Mouse (Mus musculus): Measurements from ENCODE around the gene AC161166.1. TPM values are rescaled to one million over a fixed set of nuclear protein-coding genes. Genes with fewer than 3 reads are reported as not detected.
A peak's percentile ranks its signal among the peaks of the same experiment; 100 is the strongest.

The AC161166.1 gene
- total RNA-seq (2021): not detected

DNA sequence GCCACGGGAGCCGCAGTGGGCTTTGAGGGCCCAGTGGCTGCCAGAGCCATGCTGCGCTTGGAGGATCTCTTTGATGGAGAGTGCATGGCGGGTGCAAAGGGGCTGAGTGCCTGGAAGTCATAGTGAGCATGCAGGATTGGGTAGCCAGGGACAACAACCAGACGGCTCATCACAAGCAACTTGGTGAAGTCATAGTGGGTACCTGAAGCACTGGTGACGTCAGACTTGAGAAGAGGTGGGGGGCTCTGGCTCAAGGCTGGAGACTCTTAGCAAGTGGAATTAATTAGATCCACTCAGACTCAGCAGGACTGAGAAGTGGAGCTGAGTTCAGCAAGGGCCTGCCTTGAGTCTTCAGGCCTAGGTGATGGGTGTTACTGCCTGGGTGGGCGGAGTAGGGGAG lies at the start of gene AC161166.1:
AC161166.1 (minus strand) TSS at position 101 of the 400 bp plus-strand sequence.
- intact Hi-C loops (cut with DNase I): loop anchor here (5.0 kb wide), 1 partner anchor 35 kb away; no protein-coding TSS in a partner anchor
- no peak for DNase-seq (ENCODE audit: extremely low spot score in 1 of 2, low spot score in 2 of 2)

DNA sequence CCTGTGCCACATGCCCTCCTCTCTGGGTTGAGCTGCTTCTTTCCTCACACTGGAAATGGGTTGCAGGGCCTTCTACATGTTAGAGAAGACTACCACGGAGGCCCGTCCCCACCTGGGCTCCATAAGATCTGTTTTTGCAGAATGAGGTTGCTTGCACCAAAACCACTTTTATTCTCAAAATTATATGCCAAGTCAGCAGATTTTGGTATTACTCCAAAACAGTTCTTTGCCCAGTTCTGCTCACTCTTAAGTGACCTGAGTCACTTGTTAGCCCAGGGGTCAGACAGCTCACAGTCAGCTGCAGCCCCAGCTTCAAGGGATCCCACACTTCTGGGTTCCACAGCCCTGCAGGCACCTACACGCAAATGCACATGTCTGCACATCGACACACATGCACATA lies 49.2 kb upstream of the AC161166.1 start:
- intact Hi-C loops (cut with DNase I): no loop called here
- DNase-seq (ENCODE audit: extremely low spot score in 1 of 2, low spot score in 2 of 2): no peak

DNA sequence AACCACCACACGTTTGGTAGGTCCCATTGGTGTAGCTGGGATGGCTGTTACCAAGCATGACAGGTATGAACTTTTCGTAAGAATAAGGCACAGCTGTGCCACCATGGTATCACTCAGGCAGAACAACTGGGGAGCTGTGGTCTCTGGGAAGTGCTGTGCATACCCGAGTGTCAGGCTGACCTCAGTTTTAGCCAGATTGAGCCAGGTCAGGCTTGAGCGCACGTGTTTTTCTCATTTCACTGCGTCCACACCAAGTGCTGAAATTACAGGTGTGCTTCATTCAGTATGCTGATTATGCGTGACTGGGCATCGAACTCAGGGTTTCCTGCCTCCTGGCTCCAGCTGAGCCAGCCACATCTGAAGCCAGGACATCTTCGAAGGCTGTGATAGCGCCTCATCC lies 43.5 kb upstream of the AC161166.1 start:
- no peak for DNase-seq (ENCODE audit: extremely low spot score in 1 of 2, low spot score in 2 of 2)
- intact Hi-C loops (cut with DNase I): no loop called here

DNA sequence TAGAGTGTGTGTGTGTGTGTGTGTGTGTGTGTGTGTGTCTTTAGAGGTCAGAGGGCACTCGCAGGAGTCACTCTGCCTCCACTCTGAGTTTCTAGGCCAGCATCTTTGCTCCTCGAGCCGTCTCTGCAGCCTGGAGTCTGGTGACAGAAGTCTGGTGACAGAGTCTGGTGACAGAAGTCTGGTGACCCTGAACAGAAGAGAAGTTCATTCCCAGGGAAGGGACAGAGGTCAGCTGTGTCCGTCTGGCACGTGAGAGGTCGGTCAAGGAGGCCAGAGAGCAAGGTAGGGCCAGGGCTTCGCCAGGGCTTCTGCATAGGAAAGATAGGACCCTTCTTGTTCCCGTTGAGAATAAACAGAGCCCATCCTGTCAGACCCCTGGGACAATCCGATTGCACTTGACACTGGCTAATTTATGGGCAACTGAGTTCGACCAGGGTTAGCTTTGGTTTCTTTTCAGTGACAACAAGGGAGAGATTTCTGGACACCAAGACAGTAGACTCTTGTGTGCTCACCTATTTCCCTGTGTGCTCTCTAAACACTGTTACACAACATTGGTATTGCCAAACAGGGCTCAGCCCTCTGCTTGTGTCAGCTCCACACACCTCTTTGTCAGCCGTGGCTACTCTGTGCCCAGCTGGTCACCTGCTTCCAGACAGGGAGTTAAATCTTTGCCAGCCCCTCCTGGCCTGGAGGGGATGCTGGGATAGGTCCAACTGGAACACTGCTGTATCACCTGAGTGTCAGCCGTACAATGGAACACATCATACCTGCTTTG lies 39.9 kb upstream of the AC161166.1 start:
- intact Hi-C loops (cut with DNase I): no loop called here
- DNase-seq (ENCODE audit: extremely low spot score in 1 of 2, low spot score in 2 of 2): no peak

DNA sequence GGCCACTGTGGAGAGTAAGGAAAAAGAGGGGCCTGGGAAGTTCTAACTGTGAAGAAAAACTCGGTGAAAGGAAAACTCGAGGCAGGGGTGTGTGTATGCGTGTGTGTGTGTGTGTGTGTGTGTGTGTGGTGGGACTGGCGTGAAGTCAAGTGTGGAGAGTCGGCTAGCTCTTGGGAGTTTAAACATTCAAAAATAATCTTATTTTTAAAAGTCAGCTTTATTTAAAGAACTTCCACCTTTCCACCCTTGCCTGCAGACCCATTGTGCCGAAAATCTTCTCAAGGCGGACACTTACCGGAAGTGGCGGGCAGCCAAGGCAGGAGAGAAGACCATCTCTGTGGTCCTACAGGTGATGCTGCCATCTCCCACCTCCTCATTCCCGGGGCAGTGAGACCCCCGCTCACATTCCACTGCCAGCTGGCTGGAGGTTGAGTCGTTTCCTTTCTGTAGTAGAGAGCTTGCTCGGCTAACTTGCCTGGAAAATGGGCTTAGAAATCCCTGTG lies 35.3 kb upstream of the AC161166.1 start:
- intact Hi-C loops (cut with DNase I): no loop called here

DNA sequence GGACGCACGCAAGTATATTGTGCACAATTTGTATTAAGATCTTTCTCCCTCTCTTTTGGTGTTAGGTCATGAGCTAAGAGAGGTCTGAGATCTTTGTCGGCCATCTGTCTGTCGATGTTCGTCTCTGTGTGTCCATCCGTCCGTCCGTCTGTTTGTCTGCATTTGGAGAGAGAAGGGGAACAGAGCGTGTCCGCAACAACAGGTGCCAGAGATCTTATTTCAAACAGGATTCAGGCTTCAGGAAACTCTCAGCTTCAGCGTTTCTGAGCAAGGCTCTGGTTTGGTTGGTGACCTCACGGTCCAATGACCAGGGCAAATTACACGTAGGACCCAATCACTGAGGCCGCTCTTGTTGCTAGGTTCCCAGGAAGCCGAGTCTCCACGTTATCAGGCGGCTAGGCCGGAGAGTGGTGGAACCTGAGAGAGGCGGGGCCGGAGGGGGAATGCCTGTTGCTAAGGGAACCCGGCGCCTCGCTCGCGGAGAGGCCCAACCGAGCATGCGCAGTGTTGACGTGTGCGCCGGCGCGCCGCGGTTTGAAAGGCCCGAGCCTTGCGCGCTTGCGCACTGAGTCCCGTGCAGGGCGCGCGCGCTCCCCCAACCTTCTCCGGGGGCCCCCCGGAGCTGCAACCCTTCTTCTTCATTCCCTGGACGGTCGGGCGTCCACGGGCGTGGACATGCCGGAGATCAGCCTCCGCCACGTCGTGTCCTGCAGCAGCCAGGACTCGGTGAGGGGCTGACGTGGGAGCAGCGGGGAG lies 34.6 kb upstream of the AC161166.1 start:
- peak; percentile 99 to 100 for DNase-seq (ENCODE audit: extremely low spot score in 1 of 2, low spot score in 2 of 2)
- intact Hi-C loops (cut with DNase I): no loop called here

More for the DNA sequence above, 35.3 kb upstream of the AC161166.1 start:
- DNase-seq (ENCODE audit: extremely low spot score in 1 of 2, low spot score in 2 of 2): no peak

DNA sequence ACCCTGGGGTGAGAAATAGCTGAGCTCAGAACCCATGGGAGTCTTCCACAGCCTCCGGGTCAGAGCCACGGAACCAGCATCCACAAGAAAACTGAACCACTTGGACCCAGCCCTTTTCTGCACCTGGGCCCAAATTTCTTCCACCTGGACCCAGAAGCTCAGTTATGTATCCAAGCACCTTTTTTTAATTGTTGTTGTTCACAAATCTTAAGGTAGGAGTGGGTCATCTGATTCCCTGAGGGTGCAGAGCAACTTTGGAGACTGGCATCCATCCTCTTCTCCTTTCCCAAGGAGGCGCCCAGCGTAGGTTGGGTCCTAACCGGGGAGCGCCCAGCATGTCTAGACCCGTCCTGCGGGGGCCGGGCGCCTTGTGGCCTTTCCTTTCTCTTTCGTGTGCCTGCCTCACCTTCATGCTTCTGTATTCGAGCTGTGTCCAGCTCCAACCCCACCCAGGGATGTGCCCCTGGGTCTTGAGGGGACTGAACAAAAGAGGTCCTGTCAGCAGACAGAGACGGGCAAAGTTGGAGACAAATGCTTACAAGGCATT lies 33.9 kb upstream of the AC161166.1 start, which contains the start of the genes Pinlyp and Xrcc1:
Pinlyp (minus strand) TSS at position 51 of the 547 bp plus-strand sequence.
Xrcc1 (plus strand) TSS at position 222 of the 547 bp plus-strand sequence.
- no peak for DNase-seq (ENCODE audit: extremely low spot score in 1 of 2, low spot score in 2 of 2)
- intact Hi-C loops (cut with DNase I): no loop called here

DNA sequence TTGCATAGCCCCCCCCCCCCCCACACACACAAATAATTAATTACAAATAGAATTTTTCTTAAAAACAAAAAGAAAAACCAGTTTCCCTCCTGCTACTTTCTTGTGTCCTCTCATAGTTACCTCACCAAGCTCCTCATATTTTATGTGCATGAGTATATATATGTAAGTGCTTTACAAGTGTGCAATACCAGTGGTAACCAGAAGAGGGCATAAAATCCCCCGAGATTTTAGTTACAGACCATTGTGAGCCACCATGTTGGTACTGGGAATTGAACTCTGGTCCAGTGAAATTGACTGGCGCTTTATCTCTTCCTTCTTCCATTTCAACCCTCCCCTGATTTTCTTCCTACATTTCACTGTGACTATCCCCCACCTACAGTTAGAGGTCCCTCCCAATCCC lies 32.3 kb upstream of the AC161166.1 start:
- DNase-seq (ENCODE audit: extremely low spot score in 1 of 2, low spot score in 2 of 2): no peak
- intact Hi-C loops (cut with DNase I): no loop called here

DNA sequence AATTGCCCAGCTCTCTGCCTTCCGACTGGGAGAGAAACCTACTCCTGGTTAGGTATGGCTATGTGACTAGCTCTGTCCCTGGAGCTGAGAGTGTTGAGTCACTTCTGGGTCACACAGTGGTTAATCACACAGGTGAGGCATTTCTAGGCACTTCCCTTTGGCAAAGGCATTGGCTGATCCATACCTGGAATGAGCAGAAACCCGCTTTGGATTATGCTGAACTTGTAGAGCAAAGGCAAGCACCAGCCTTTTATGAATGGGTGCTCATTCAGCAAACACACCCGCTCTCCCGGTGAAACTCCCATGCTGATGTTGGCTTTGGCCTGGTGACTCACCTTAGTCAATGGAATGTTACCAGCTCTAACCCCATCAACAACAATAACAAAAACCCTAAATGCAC lies 27.4 kb upstream of the AC161166.1 start:
- DNase-seq (ENCODE audit: extremely low spot score in 1 of 2, low spot score in 2 of 2): no peak
- intact Hi-C loops (cut with DNase I): no loop called here

DNA sequence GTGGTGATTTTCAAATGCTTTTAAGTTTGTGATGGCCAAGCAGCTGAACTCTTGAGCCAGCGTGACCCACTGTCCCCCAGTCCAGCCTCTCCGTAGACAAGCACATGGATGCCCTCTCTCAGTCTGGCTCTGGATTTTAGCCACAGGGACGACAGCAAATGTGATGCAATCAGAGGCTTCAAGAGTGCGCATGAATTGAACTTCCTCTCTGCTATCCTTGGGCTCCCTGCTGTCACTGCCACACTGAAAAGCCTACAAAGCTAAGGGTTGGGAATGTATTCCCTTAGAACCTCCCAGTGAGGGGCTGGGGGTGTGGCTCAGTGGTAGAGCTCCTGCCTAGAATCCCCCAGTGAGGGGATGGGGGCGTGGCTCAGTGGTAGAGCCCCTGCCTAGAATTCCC lies 26.4 kb upstream of the AC161166.1 start:
- no peak for DNase-seq (ENCODE audit: extremely low spot score in 1 of 2, low spot score in 2 of 2)
- intact Hi-C loops (cut with DNase I): no loop called here

DNA sequence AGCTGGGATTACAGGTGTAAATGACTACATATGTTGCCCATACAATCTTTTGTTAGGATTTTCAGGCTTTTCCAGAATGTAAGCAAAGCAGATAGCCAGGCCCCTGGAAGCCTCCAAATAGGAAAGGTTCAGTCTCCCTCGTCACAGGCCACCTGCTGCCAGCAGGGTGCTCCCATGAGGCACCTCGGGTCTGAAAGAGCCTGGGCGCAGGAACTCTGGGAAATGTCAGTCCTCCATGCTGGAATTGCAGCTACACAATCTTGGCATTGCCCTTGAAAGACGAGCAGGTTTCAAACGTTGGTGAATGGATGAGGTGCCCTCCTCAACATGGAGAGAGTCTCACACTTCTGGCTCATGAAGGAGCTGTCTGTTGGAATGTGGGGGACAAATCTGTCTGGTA lies 25.9 kb upstream of the AC161166.1 start:
- DNase-seq (ENCODE audit: extremely low spot score in 1 of 2, low spot score in 2 of 2): peak in 1 of 2 experiments; percentile 46

DNA sequence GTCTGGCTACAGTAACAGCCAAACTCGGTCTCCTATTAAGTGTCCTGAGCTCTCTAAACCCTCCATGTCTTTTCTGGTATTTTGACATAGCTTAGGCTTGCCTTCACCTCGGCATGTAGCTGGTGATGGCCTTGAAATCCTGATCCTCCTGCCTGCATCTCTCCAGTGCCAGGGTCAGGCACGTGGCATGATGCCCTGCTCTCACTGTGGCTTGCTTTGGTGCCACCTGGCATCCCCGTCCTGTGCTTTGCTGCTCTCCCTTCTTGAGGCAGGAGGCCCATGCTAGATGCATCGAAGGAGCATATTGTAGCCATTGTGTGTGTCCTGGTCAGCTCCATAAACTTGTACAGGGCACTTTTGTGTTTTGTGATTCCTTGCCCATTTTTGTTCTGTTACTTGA lies 25.3 kb upstream of the AC161166.1 start:
- intact Hi-C loops (cut with DNase I): no loop called here
- DNase-seq (ENCODE audit: extremely low spot score in 1 of 2, low spot score in 2 of 2): no peak

More for the DNA sequence above, 25.9 kb upstream of the AC161166.1 start:
- intact Hi-C loops (cut with DNase I): no loop called here

DNA sequence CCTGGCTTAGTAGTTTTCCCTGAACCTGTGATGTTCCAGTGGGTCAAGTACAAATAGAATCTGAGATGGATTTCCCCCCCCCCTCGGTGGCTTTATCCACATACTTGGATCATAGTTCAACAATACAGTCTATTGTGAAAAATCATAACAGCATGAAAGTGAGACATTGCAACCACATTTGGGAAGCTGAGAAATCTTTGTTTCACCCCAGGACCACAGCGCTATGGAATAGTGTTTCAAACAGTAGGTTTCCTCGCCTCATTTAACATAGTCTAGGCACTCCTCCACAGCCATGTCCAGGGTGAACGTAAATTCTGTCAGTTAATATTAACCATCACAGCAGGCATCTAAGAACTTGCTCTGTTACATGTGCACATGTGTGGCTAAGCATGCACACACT lies 24.8 kb upstream of the AC161166.1 start:
- DNase-seq (ENCODE audit: extremely low spot score in 1 of 2, low spot score in 2 of 2): no peak
- intact Hi-C loops (cut with DNase I): no loop called here

DNA sequence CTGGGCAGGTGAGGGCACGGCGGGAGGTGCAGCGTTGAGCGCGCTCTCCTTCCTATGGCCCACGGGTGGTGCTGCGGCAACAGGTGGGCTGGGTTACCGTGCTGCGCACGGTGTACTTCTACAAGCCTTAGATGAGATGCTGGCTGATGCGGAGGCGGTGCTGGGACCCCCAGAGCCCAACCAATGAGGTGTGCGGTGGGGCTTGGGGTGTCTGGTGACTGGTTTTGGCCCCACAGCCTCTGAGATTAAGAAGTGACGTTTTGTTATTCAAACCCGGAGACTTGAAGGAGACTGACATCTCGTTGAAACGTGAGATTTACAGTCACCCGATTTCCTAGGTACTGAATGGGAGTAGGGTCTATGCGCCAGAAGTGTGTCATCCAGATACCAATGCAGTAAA lies 22.0 kb upstream of the AC161166.1 start:
- no peak for DNase-seq (ENCODE audit: extremely low spot score in 1 of 2, low spot score in 2 of 2)
- intact Hi-C loops (cut with DNase I): no loop called here

DNA sequence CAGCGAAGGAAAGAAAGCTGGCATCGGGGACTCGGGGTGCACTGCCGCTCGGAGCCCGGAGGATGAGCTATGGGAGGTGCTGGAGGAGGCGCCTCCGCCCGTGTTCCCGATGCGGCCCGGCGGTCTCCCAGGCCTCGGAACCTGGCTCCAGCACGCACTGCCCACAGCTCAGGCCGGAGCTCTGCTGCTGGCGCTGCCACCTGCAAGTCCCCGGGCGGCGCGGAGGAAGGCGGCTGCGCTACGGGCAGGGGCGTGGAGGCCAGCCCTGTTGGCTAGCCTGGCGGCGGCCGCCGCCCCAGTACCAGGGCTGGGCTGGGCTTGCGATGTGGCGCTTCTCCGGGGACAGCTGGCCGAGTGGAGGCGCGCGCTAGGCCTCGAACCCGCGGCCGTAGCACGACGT lies 21.6 kb upstream of the AC161166.1 start:
- intact Hi-C loops (cut with DNase I): no loop called here
- no peak for DNase-seq (ENCODE audit: extremely low spot score in 1 of 2, low spot score in 2 of 2)

DNA sequence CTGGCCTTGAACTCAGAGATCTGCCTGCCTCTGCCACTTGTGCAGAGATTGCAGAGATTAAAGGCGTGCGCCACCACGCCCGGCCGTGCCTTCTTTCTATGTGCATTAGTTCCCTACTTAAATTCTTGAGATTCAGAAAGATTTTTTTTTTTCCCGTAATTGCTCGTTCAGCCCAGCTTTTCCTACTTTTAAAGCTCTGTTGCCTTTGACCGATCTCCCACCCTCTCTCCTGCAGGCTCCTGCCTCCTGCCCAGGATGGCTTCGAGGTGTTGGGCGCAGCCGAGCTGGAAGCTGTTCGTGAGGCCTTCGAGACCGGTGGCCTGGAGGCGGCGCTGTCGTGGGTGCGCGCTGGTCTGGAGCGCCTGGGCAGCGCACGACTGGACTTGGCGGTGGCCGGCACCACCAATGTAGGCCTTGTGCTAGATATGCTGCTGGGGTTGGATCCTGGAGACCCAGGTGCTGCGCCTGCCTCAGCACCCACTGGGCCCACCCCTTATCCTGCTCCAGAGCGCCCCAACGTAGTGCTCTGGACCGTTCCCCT lies 20.8 kb upstream of the AC161166.1 start:
- intact Hi-C loops (cut with DNase I): no loop called here
- DNase-seq (ENCODE audit: extremely low spot score in 1 of 2, low spot score in 2 of 2): no peak

DNA sequence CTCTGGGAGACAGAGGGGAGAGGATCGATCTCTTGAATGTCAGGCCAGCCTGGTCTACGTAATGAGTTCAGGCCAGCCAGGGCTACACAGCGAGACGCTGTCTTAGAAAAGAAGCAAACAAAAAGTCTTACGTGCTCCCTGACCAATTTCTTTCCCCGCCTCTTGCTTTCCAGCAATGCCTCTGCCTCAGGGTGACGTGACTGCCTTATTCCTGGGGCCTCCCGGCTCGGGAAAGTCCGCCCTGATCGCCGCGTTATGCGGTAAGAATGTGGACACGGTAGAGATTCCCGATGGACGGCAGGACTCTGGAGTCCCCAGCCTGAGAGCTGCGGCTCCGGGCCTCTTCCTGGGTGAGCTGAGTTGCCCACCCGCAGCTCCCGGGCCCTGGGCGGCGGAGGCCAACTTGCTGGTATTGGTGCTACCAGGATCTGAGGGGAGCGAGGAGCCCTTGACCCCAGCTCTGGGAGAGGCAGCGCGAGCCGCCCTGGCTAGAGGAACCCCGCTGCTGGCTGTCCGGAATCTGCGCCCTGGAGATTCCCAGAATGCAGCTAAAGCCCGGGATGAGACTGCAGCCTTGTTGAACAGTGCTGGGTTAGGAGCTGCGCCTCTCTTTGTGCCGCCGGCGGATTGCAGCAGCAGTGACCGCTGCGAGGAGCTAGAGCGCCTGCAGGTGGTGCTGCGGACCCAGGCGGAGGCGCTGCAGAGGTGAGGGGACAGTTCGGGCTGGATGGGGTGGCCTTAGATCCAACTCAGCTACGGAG lies 19.1 kb upstream of the AC161166.1 start:
- intact Hi-C loops (cut with DNase I): no loop called here
- DNase-seq (ENCODE audit: extremely low spot score in 1 of 2, low spot score in 2 of 2): peak in 1 of 2 experiments; percentile 88

DNA sequence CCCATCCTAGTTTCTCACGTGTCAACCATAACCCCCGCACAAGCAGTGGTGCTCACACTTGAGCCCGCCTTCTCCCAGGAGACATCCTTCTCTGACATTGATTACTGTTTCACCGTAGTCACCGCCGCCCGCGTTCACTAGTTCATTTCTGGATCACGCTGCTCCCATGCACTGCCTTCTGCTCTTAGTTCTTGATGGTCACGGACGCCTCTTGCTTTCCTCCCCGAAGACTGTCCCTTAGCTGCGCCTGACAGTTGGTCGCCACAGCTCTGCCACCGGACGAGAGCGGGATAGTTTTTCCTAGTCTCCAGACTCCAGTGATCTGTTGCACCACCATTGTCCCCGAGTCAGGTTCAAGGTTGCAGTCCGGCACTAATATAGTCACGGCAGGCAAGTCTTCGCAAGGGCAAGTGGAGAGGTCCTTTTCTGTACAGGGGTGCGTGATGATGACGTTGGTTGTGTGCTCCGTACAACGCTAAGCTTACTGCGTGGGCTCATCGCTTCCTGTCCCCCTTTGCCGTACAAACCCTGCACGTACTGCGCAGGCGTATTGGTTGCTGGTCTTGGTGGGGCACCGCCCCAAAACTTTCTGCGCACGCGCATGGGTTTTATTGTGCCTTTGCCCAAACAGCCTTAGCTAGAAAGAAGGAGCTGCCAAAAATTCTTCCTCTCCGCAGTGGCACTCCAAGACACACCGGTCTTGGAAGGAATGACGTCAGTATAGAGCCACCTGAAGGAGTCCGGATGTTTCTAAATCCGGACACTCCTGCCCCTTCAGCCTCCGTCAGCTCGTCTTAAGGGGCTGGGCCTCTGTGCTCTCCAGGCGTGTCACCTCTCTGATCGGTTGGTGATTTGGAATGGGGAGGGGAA lies 18.0 kb upstream of the AC161166.1 start, which contains the start of gene Irgq:
Irgq (plus strand) TSS at position 628 of the 870 bp plus-strand sequence.
- peak; percentile 98 to 99 for DNase-seq (ENCODE audit: extremely low spot score in 1 of 2, low spot score in 2 of 2)
- intact Hi-C loops (cut with DNase I): no loop called here
